Mouse (Mus musculus) limb, embryonic 10.5 days (tissue): ENCODE measurements at regions not wholly inside any gene's neighbourhood (a gene's known extent, or its start where the extent isn't known, plus 50 kb on each side); places are given as distances from the start of the nearest gene placed in this dataset.

Experiments used
- DNase-seq: peaks from one replicate; pipeline ENCODE4 v3.0.0-alpha.2; 2017; ENCODE audit warnings: low spot score
- H3K27ac ChIP-seq: fragments of 300-500 bp; sonication (generic); 2 replicates; pipeline ENCODE4 v1.5.1; 2016; ENCODE audit warnings: mild to moderate bottlenecking
- H3K27me3 ChIP-seq: fragments of 300-500 bp; sonication (generic); 2 replicates; pipeline ENCODE4 v1.6.1; 2016; ENCODE audit warnings: low read depth, mild to moderate bottlenecking; ENCODE audit not compliant: poor library complexity, severe bottlenecking
- H3K36me3 ChIP-seq: fragments of 300-500 bp; sonication (generic); 2 replicates; pipeline ENCODE4 v1.6.1; 2016; ENCODE audit warnings: mild to moderate bottlenecking, moderate library complexity
- H3K4me1 ChIP-seq: fragments of 300-500 bp; sonication (generic); 2 replicates; pipeline ENCODE4 v1.6.1; 2016
- H3K4me3 ChIP-seq: fragments of 300-500 bp; sonication (generic); 2 replicates; pipeline ENCODE4 v1.5.1; 2016; ENCODE audit warnings: mild to moderate bottlenecking, moderate library complexity
- H3K9me3 ChIP-seq: fragments of 300-500 bp; sonication (generic); replicated peaks from 2 replicates; pipeline ENCODE4 v1.6.1; 2016; ENCODE audit warnings: mild to moderate bottlenecking
- WGBS: fragments of 180-500 bp; shearing (Covaris S2); methylation state at CpG from one replicate; pipeline ENCODE4 v1.1.7; 2016; 5-methylcytosine and 5-hydroxymethylcytosine counted together

- H3K27me3 ChIP-seq: no peaks in the 10 kb centered on the region
- no peaks in the 10 kb centered on the region for H3K4me1 ChIP-seq
- 93% methylated on average over 1 of the region's 1 CpGs for WGBS
- H3K36me3 ChIP-seq: no peaks in the 10 kb centered on the region
- no peak overlapping the region for H3K27ac ChIP-seq
- DNase-seq: no peak
- H3K9me3 ChIP-seq: no peaks in the 10 kb centered on the region
- no peak overlapping the region for H3K4me3 ChIP-seq
Measured at GRCm38 (mm10) chr1:41551271-41551670, 745.9 kb downstream of the Tmem182 start.

GRCm38 (mm10) chr1:41555607-41556006, 750.2 kb downstream of the Tmem182 start:
- Histone ChIP-seq H3K36me3 (no peaks in the 10 kb centered on the region), H3K27me3 (no peaks in the 10 kb centered on the region), H3K27ac (no peak overlapping the region), H3K4me3 (no peak overlapping the region), H3K9me3 (no peaks in the 10 kb centered on the region), H3K4me1 (no peaks in the 10 kb centered on the region)
- 84% methylated on average over 2 of the region's 2 CpGs for WGBS
- no peak for DNase-seq

DNA sequence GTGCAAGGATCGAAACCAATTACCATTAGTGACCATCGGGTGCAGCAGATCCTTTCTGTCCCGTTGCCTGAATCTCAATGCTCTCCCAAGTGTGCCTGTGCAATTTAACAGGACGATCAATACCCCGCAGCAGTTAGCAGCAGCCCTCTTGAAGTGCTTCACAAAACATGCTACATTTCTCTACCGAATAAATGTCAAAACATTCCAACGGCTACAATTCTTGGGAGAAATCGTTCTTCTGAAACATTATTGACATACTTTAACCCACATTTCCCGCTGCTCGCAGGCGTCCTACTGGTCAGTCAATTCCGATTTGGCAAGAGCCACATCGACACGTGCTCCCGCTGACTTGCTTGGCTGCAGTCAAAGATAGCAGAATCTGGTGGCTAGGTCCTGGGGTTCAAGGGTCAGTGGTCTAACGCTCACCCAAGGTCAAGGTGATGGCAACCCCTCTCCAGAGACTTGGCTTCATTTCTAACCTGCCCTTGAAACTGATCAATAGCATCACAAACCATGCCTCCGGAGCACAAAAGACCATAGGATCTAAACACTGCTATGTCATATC, 753.8 kb downstream of the Tmem182 start:
- no peak overlapping the region for H3K27ac ChIP-seq
- WGBS: 91% methylated on average over 17 of the region's 17 CpGs
- DNase-seq: no peak
- H3K4me3 ChIP-seq: no peak overlapping the region
- H3K4me1 ChIP-seq: no peaks in the 10 kb centered on the region
- H3K9me3 ChIP-seq: no peaks in the 10 kb centered on the region
- no peaks in the 10 kb centered on the region for H3K36me3 ChIP-seq
- no peaks in the 10 kb centered on the region for H3K27me3 ChIP-seq

- no peaks in the 10 kb centered on the region for H3K36me3 ChIP-seq
- no peak for DNase-seq
- no peak overlapping the region for H3K27ac ChIP-seq
- H3K4me1 ChIP-seq: no peaks in the 10 kb centered on the region
- H3K4me3 ChIP-seq: no peak overlapping the region
- H3K9me3 ChIP-seq: no peaks in the 10 kb centered on the region
- no peaks in the 10 kb centered on the region for H3K27me3 ChIP-seq
- 67% methylated on average over 3 of the region's 3 CpGs for WGBS
Measured at GRCm38 (mm10) chr1:41559991-41560390, 754.6 kb downstream of the Tmem182 start.

- DNase-seq: no peak
- no peak overlapping the region for H3K27ac ChIP-seq
- H3K4me3 ChIP-seq: no peak overlapping the region
- no peaks in the 10 kb centered on the region for H3K4me1 ChIP-seq
- 92% methylated on average over 5 of the region's 5 CpGs for WGBS
- H3K27me3 ChIP-seq: no peaks in the 10 kb centered on the region
- H3K36me3 ChIP-seq: no peaks in the 10 kb centered on the region
- no peaks in the 10 kb centered on the region for H3K9me3 ChIP-seq
Measured at GRCm38 (mm10) chr1:41603471-41603870, 798.1 kb downstream of the Tmem182 start.

- Histone ChIP-seq H3K27me3 (no peaks in the 10 kb centered on the region), H3K4me1 (peaks cover 3% of the 10 kb centered on the region), H3K9me3 (no peaks in the 10 kb centered on the region), H3K36me3 (no peaks in the 10 kb centered on the region), H3K4me3 (no peak overlapping the region), H3K27ac (no peak overlapping the region)
- no peak for DNase-seq
- WGBS: 90% methylated on average over 14 of the region's 14 CpGs
Measured at GRCm38 (mm10) chr1:41604996-41605747, 799.8 kb downstream of the Tmem182 start.

- Histone ChIP-seq H3K4me3 (no peak overlapping the region), H3K4me1 (peaks cover 9% of the 10 kb centered on the region), H3K27ac (no peak overlapping the region), H3K9me3 (no peaks in the 10 kb centered on the region), H3K36me3 (no peaks in the 10 kb centered on the region), H3K27me3 (no peaks in the 10 kb centered on the region)
- no peak for DNase-seq
- 38% methylated on average over 3 of the region's 3 CpGs for WGBS
Measured at GRCm38 (mm10) chr1:41605748-41606131, 800.3 kb downstream of the Tmem182 start.

GRCm38 (mm10) chr1:41610783-41611182, 805.4 kb downstream of the Tmem182 start:
- WGBS: 27% methylated on average over 8 of the region's 8 CpGs
- H3K27ac ChIP-seq: no peak overlapping the region

DNA sequence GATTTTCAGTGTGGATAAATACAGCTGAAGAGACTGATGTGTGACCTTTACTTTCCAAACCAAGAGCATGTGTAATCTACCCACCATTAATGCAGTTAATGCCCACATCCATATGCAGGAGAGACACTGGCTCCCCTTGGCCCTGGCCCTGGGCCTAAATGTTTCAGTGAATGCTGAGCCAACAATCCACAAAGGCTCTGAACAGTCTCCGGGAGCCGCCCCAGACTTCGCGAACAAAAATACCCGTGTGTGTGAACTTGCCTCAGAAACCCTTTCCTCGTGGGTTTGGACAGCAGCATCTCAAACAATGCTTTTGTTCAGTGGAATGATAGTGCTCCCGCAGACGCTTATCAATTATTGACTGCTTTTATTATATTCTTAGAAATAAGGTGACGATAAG, 846.4 kb downstream of the Tmem182 start:
- peaks cover 16% of the 10 kb centered on the region for H3K4me1 ChIP-seq
- H3K27ac ChIP-seq: no peak overlapping the region
- WGBS: 52% methylated on average over 9 of the region's 9 CpGs
- peak; percentile 31 for DNase-seq
- H3K36me3 ChIP-seq: no peaks in the 10 kb centered on the region
- no peak overlapping the region for H3K4me3 ChIP-seq
- no peaks in the 10 kb centered on the region for H3K9me3 ChIP-seq
- H3K27me3 ChIP-seq: peaks cover 66% of the 10 kb centered on the region

More at GRCm38 (mm10) chr1:41610783-41611182, 805.4 kb downstream of the Tmem182 start:
- H3K4me3 ChIP-seq: 0 out of 2 replicates have a peak overlapping the region, but pooled peaks have one; percentile 6
- H3K4me1 ChIP-seq: peaks cover 16% of the 10 kb centered on the region
- no peaks in the 10 kb centered on the region for H3K27me3 ChIP-seq
- no peaks in the 10 kb centered on the region for H3K9me3 ChIP-seq
- no peaks in the 10 kb centered on the region for H3K36me3 ChIP-seq
- peak; percentile 56 for DNase-seq

DNA sequence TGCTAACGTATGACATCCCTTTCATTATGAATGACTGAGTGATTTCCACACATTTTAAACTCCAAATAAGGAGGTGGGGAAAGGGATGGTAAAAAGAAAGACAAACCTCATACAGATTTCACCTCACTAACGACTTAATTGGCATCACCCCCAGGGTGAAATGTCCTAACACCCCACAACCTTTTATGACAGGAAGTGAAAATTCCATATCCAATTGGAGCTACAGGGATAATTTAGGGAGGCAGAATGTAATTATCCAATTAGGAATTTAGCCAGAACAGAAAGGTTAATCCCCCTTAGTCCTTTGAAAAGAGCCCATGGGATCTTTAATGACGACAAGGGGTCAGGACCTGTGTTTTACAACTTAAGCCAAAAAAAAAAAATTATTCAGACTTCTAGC, 846.8 kb downstream of the Tmem182 start:
- H3K4me1 ChIP-seq: peaks cover 16% of the 10 kb centered on the region
- 0 out of 2 replicates have a peak overlapping the region, but pooled peaks have one; percentile 8 for H3K4me3 ChIP-seq
- peaks cover 63% of the 10 kb centered on the region for H3K27me3 ChIP-seq
- WGBS: 17% methylated on average over 3 of the region's 3 CpGs
- no peaks in the 10 kb centered on the region for H3K36me3 ChIP-seq
- no peaks in the 10 kb centered on the region for H3K9me3 ChIP-seq
- peak; percentile 39 for DNase-seq
- H3K27ac ChIP-seq: no peak overlapping the region

- WGBS: 58% methylated on average over 8 of the region's 8 CpGs
- Histone ChIP-seq H3K36me3 (no peaks in the 10 kb centered on the region), H3K4me3 (0 out of 2 replicates have a peak overlapping the region, but pooled peaks have one; percentile 8), H3K9me3 (no peaks in the 10 kb centered on the region), H3K4me1 (peaks cover 16% of the 10 kb centered on the region), H3K27ac (no peak overlapping the region), H3K27me3 (peaks cover 56% of the 10 kb centered on the region)
- DNase-seq: peak; percentile 69
Measured at GRCm38 (mm10) chr1:41652646-41653427, 847.4 kb downstream of the Tmem182 start.

DNA sequence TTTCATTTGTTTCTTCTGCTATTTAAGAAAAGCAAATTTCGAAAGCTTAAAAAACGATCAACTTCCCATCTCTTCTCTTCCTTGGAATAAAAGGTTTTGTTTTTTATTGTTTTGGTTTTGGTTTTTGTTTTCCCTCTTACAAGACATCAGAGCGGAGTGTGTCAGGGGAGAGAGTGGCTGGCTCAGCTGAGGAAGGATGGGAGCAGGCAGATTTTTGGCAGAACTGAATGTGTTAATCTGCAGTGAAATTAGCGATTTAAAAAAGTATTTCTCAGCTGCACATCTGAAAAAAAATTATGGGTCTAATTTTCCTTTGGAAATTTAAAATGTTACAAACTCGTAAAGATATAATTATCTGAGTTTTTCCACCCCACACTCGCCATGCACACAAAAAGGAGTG, 868.7 kb downstream of the Tmem182 start:
- H3K36me3 ChIP-seq: no peaks in the 10 kb centered on the region
- 85% methylated on average over 6 of the region's 6 CpGs for WGBS
- H3K4me1 ChIP-seq: no peaks in the 10 kb centered on the region
- no peak overlapping the region for H3K27ac ChIP-seq
- DNase-seq: no peak
- H3K9me3 ChIP-seq: no peaks in the 10 kb centered on the region
- no peak overlapping the region for H3K4me3 ChIP-seq
- no peaks in the 10 kb centered on the region for H3K27me3 ChIP-seq

DNA sequence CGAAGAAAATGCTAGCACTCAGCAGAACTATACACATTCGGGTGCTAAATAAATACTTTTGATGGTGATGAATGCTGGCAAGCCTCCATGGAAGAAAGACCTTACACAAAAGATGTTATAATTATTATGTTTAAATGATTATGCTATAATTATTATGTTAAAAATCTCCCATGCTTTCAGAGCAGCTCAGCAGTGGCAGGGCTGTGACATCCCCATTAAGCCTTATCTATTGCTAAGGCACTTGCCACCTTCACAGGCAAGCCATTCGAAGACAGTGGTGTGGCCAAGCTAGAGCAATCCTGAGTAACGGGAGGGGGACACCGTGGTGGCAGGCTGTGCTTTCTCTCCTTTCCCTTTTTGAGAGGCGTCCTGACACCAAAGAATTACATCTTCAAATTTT, 869.9 kb downstream of the Tmem182 start:
- whole genome bisulfite sequencing: 67% methylated on average over 6 of the region's 6 CpGs
- Histone ChIP-seq H3K9me3 (no peaks in the 10 kb centered on the region), H3K4me3 (no peak overlapping the region), H3K27me3 (no peaks in the 10 kb centered on the region), H3K27ac (no peak overlapping the region), H3K36me3 (no peaks in the 10 kb centered on the region), H3K4me1 (no peaks in the 10 kb centered on the region)
- no peak for DNase-seq
